Mouse (Mus musculus): ENCODE data around the gene 4931414P19Rik.
A peak's percentile ranks its signal among the peaks of the same experiment; 100 is the strongest.
"Not testable (repeated sequence)": the region's sequence is repeated elsewhere in the genome, so short reads cannot be mapped to it uniquely, and the experiment has no call there.

4931414P19Rik gene

GRCm38 (mm10) chr14:54624976-54625375 is 19.2 kb upstream of the 4931414P19Rik start:
- no peak for DNase-seq

GRCm38 (mm10) chr14:54623334-54623733 is 17.5 kb upstream of the 4931414P19Rik start:
- no peak for DNase-seq

GRCm38 (mm10) chr14:54621133-54621532 is 15.3 kb upstream of the 4931414P19Rik start, which contains the start of gene Psmb11:
Gene Psmb11, plus strand, starts transcription at chr14:54621433.
- no peak for DNase-seq

GRCm38 (mm10) chr14:54617897-54618365 is 12.1 kb upstream of the 4931414P19Rik start, which contains the start of gene Psmb5:
Gene Psmb5, minus strand, starts transcription at chr14:54618022.
- DNase-seq, result peak; percentile 95

GRCm38 (mm10) chr14:54617152-54617896 is 11.5 kb upstream of the 4931414P19Rik start:
- peak; percentile 39 for DNase-seq

GRCm38 (mm10) chr14:54616226-54616825 is 10.5 kb upstream of the 4931414P19Rik start:
- DNase-seq, result no peak

- DNase-seq, result not testable (repeated sequence)
Measured at GRCm38 (mm10) chr14:54614130-54614529, 8.3 kb upstream of the 4931414P19Rik start.

- no peak for DNase-seq
Measured at GRCm38 (mm10) chr14:54610648-54611047, 4.9 kb upstream of the 4931414P19Rik start.

- peak; percentile 56 for DNase-seq
Measured at GRCm38 (mm10) chr14:54609962-54610361, 4.2 kb upstream of the 4931414P19Rik start.

- DNase-seq, result no peak
Measured at GRCm38 (mm10) chr14:54609245-54609644, 3.5 kb upstream of the 4931414P19Rik start.

GRCm38 (mm10) chr14:54607226-54607625 is 1.4 kb upstream of the 4931414P19Rik start:
- no peak for DNase-seq

GRCm38 (mm10) chr14:54603686-54604085 is 2.1 kb downstream of the 4931414P19Rik start:
- no peak for DNase-seq

- DNase-seq, result peak; percentile 99
Measured at GRCm38 (mm10) chr14:54603038-54603654, 2.6 kb downstream of the 4931414P19Rik start.

GRCm38 (mm10) chr14:54602613-54603012 is 3.2 kb downstream of the 4931414P19Rik start:
- peak; percentile 48 for DNase-seq

- DNase-seq, result no peak
Measured at GRCm38 (mm10) chr14:54601601-54602000, 4.2 kb downstream of the 4931414P19Rik start.

- no peak for DNase-seq
Measured at GRCm38 (mm10) chr14:54597084-54597483, 8.7 kb downstream of the 4931414P19Rik start.

GRCm38 (mm10) chr14:54594631-54595414 is 11.0 kb downstream of the 4931414P19Rik start:
- no peak for DNase-seq

- DNase-seq, result no peak
Measured at GRCm38 (mm10) chr14:54594055-54594454, 11.7 kb downstream of the 4931414P19Rik start.

- peak; percentile 17 for DNase-seq
Measured at GRCm38 (mm10) chr14:54592319-54592934, 13.4 kb downstream of the 4931414P19Rik start.

GRCm38 (mm10) chr14:54591056-54591455 is 14.7 kb downstream of the 4931414P19Rik start:
- DNase-seq, result no peak

GRCm38 (mm10) chr14:54583681-54584338 is 22.0 kb downstream of the 4931414P19Rik start:
- peak; percentile 78 for DNase-seq

- DNase-seq, result no peak
Measured at GRCm38 (mm10) chr14:54582536-54582935, 23.3 kb downstream of the 4931414P19Rik start.
